Mouse (Mus musculus): ENCODE results near the gene Ppox. TPM values are rescaled to one million over a fixed set of nuclear protein-coding genes. Genes with fewer than 3 reads are reported as not detected.
A peak's percentile ranks its signal among the peaks of the same experiment; 100 is the strongest.

The Ppox gene
- polyA plus RNA-seq, 1 experiment from 2014 or later, result 51.8 TPM

DNA sequence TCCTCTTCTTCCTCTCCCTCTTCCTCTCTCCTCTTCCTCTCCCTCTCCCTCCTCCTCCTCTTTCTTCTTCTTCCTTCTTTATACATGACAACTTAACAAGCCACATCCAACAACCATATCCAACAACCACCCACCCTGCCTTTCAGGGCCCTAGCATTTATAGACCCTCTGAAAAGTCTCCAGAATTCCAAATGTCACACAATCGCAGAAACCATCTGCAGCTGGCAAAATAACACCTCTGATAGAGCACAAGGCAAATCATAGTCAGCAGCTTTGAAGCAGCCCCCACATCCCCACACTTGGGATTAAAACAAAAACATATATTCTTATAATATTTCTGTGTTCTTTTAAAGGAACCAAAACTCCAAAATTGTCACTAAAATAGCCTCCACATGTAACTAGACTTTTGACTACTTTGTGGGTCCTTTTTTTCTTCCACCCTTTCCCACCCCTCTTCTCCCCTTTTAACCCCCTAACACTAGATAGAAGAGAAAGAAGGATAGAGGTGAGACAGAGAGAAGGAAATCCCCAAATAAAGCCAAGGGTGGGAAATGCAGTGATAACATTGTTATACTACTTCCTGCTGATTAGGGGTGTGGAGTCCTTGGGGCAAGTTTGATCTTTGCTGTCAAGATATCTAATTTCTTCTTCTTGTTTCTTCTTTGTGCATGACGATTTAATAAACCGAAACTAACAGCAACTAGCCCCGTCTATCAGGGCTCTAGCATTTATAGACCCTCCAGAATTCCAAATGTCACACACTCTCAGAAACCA is 14.8 kb downstream of the Ppox start:
- H3K27me3 ChIP-seq (ENCODE audit: control insufficient read depth, insufficient read depth, low read length), result no peaks in the 10 kb centered on the region
- DNase-seq (ENCODE audit: low spot score) (no peak), ATAC-seq (ENCODE audit: low FRiP score) (no peak)
- WGBS, result 78% methylated on average over 4 of the region's 4 CpGs
- no peaks in the 10 kb centered on the region for H3K36me3 ChIP-seq (ENCODE audit: control insufficient read depth, insufficient read depth, low read length)
- H3K4me1 ChIP-seq (replicated peaks; ENCODE audit: control insufficient read depth, insufficient read depth, low read length), result no peaks in the 10 kb centered on the region; the same call in 1 of the 2 replicates
- no peak overlapping the region for H3K9ac ChIP-seq (ENCODE audit: low read depth, low read length)
- H3K4me2 ChIP-seq (replicated peaks; ENCODE audit: low read depth, low read length), result no peak overlapping the region
- no peak overlapping the region for H3K4me3 ChIP-seq (ENCODE audit: low read depth, low read length)
- no peaks in the 10 kb centered on the region for H3K9me3 ChIP-seq (ENCODE audit: control insufficient read depth, low read length)
- no peak overlapping the region for H3K27ac ChIP-seq (ENCODE audit: low read depth, low read length)

- Histone ChIP-seq H3K9me3 (ENCODE audit: control insufficient read depth, low read length) (no peaks in the 10 kb centered on the region), H3K9ac (ENCODE audit: low read depth, low read length) (no peak overlapping the region), H3K4me3 (ENCODE audit: low read depth, low read length) (no peak overlapping the region), H3K27me3 (ENCODE audit: control insufficient read depth, insufficient read depth, low read length) (no peaks in the 10 kb centered on the region), H3K36me3 (ENCODE audit: control insufficient read depth, insufficient read depth, low read length) (no peaks in the 10 kb centered on the region), H3K4me2 (replicated peaks; ENCODE audit: low read depth, low read length) (no peak overlapping the region), H3K4me1 (replicated peaks; ENCODE audit: control insufficient read depth, insufficient read depth, low read length) (no peaks in the 10 kb centered on the region), H3K27ac (ENCODE audit: low read depth, low read length) (no peak overlapping the region)
- ATAC-seq (ENCODE audit: low FRiP score) (no peak), DNase-seq (ENCODE audit: low spot score) (no peak)
- WGBS, result 81% methylated on average over 3 of the region's 3 CpGs
Measured at GRCm38 (mm10) chr1:171263666-171264461, 17.1 kb downstream of the Ppox start.

- DNase-seq (ENCODE audit: low spot score) (peak; percentile 29), ATAC-seq (ENCODE audit: low FRiP score) (peak; percentile 84)
- H3K36me3 ChIP-seq (ENCODE audit: control insufficient read depth, insufficient read depth, low read length), result no peaks in the 10 kb centered on the region
- no peaks in the 10 kb centered on the region for H3K4me1 ChIP-seq (replicated peaks; ENCODE audit: control insufficient read depth, insufficient read depth, low read length)
- H3K9me3 ChIP-seq (ENCODE audit: control insufficient read depth, low read length), result no peaks in the 10 kb centered on the region
- peak overlapping the region; percentile 18; the same call in 1 of the 2 replicates for H3K4me2 ChIP-seq (replicated peaks; ENCODE audit: low read depth, low read length)
- WGBS, result 6% methylated on average over 2 of the region's 2 CpGs
- H3K27ac ChIP-seq (ENCODE audit: low read depth, low read length), result no peak overlapping the region
- no peak overlapping the region for H3K4me3 ChIP-seq (ENCODE audit: low read depth, low read length)
- H3K9ac ChIP-seq (ENCODE audit: low read depth, low read length), result no peak overlapping the region
- H3K27me3 ChIP-seq (ENCODE audit: control insufficient read depth, insufficient read depth, low read length), result no peaks in the 10 kb centered on the region
Measured at GRCm38 (mm10) chr1:171263185-171263611, 17.8 kb downstream of the Ppox start.

DNA sequence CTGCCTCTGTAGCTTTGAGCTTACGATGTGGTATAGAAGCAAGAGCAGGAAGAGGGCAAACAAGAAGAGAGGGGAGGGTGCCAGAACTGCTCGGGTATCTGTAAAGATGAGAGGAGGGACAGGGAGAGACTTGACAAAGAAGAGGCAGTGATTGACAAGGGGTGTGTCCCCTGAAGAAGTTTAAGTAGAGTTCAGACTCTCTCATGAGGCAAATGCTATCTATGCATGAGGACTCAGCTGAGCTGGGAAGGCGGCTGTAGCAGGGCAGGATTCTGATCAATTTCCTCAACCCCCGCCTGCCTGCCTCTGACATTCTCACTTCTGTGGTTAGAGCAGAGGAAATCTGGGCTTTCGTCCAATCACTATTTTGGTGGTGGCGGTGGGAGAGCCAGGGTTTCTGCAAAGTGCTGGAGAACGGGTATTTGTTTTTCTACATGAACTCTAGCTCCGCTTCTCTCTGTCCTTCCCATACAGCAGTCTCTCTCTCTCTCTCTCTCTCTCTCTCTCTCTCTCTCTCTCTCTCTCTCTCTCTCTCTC is 18.3 kb downstream of the Ppox start:
- no peak overlapping the region for H3K4me3 ChIP-seq (ENCODE audit: low read depth, low read length)
- no peaks in the 10 kb centered on the region for H3K36me3 ChIP-seq (ENCODE audit: control insufficient read depth, insufficient read depth, low read length)
- DNase-seq (ENCODE audit: low spot score) (peak; percentile 30), ATAC-seq (ENCODE audit: low FRiP score) (peak; percentile 46)
- no peaks in the 10 kb centered on the region for H3K9me3 ChIP-seq (ENCODE audit: control insufficient read depth, low read length)
- H3K4me1 ChIP-seq (replicated peaks; ENCODE audit: control insufficient read depth, insufficient read depth, low read length), result no peaks in the 10 kb centered on the region
- H3K4me2 ChIP-seq (replicated peaks; ENCODE audit: low read depth, low read length), result peak overlapping the region; percentile 18; the same call in 1 of the 2 replicates
- 0 out of 2 replicates have a peak overlapping the region, but pooled peaks have one; percentile 31 for H3K9ac ChIP-seq (ENCODE audit: low read depth, low read length)
- no peak overlapping the region for H3K27ac ChIP-seq (ENCODE audit: low read depth, low read length)
- H3K27me3 ChIP-seq (ENCODE audit: control insufficient read depth, insufficient read depth, low read length), result no peaks in the 10 kb centered on the region
- 10% methylated on average over 8 of the region's 8 CpGs for WGBS

DNA sequence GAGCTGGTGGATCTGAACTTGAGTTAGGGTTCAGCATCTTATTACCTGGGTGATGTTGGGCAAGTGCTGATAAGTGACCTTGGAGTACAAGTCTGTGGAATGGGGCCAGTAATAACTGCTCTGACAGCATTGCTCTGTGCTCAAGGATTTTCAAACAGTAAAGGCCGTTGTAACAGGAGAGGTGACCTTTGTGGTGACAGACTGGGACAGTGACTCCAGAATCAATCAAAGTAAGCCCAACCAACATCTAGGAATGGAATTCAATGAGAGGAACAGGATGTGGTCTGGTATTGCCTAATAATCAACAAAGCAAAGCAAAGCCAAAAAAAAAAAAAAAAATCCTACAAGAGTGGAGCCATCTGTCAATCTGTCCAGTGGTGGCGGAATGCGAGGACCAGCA is 20.7 kb downstream of the Ppox start:
- Histone ChIP-seq H3K27me3 (ENCODE audit: control insufficient read depth, insufficient read depth, low read length) (no peaks in the 10 kb centered on the region), H3K9me3 (ENCODE audit: control insufficient read depth, low read length) (no peaks in the 10 kb centered on the region), H3K27ac (ENCODE audit: low read depth, low read length) (no peak overlapping the region), H3K36me3 (ENCODE audit: control insufficient read depth, insufficient read depth, low read length) (no peaks in the 10 kb centered on the region), H3K4me1 (replicated peaks; ENCODE audit: control insufficient read depth, insufficient read depth, low read length) (no peaks in the 10 kb centered on the region), H3K9ac (ENCODE audit: low read depth, low read length) (no peak overlapping the region), H3K4me2 (replicated peaks; ENCODE audit: low read depth, low read length) (no peak overlapping the region), H3K4me3 (ENCODE audit: low read depth, low read length) (no peak overlapping the region)
- ATAC-seq (ENCODE audit: low FRiP score) (no peak), DNase-seq (ENCODE audit: low spot score) (no peak)
- 73% methylated on average over 3 of the region's 3 CpGs for WGBS

- WGBS, result 77% methylated on average over 17 of the region's 17 CpGs
- H3K9me3 ChIP-seq (ENCODE audit: control insufficient read depth, low read length), result no peaks in the 10 kb centered on the region
- H3K36me3 ChIP-seq (ENCODE audit: control insufficient read depth, insufficient read depth, low read length), result no peaks in the 10 kb centered on the region
- DNase-seq (ENCODE audit: low spot score), result no peak
- no peak overlapping the region for H3K9ac ChIP-seq (ENCODE audit: low read depth, low read length)
- no peak for ATAC-seq (ENCODE audit: low FRiP score)
- H3K4me1 ChIP-seq (replicated peaks; ENCODE audit: control insufficient read depth, insufficient read depth, low read length), result no peaks in the 10 kb centered on the region
- H3K4me2 ChIP-seq (replicated peaks; ENCODE audit: low read depth, low read length), result no peak overlapping the region
- H3K27ac ChIP-seq (ENCODE audit: low read depth, low read length), result no peak overlapping the region
- H3K27me3 ChIP-seq (ENCODE audit: control insufficient read depth, insufficient read depth, low read length), result no peaks in the 10 kb centered on the region
- no peak overlapping the region for H3K4me3 ChIP-seq (ENCODE audit: low read depth, low read length)
Measured at GRCm38 (mm10) chr1:171258921-171259320, 22.1 kb downstream of the Ppox start.

- H3K9ac ChIP-seq (ENCODE audit: low read depth, low read length), result no peak overlapping the region
- ATAC-seq (ENCODE audit: low FRiP score) (no peak), DNase-seq (ENCODE audit: low spot score) (no peak)
- no peak overlapping the region for H3K27ac ChIP-seq (ENCODE audit: low read depth, low read length)
- 85% methylated on average over 9 of the region's 9 CpGs for WGBS
- H3K9me3 ChIP-seq (ENCODE audit: control insufficient read depth, low read length), result no peaks in the 10 kb centered on the region
- no peaks in the 10 kb centered on the region for H3K27me3 ChIP-seq (ENCODE audit: control insufficient read depth, insufficient read depth, low read length)
- H3K4me2 ChIP-seq (replicated peaks; ENCODE audit: low read depth, low read length), result no peak overlapping the region
- no peaks in the 10 kb centered on the region for H3K4me1 ChIP-seq (replicated peaks; ENCODE audit: control insufficient read depth, insufficient read depth, low read length)
- no peak overlapping the region for H3K4me3 ChIP-seq (ENCODE audit: low read depth, low read length)
- H3K36me3 ChIP-seq (ENCODE audit: control insufficient read depth, insufficient read depth, low read length), result no peaks in the 10 kb centered on the region
Measured at GRCm38 (mm10) chr1:171257781-171258180, 23.2 kb downstream of the Ppox start.

GRCm38 (mm10) chr1:171256937-171257548 is 23.9 kb downstream of the Ppox start:
- Histone ChIP-seq H3K9ac (ENCODE audit: low read depth, low read length) (no peak overlapping the region), H3K4me3 (ENCODE audit: low read depth, low read length) (no peak overlapping the region), H3K4me2 (replicated peaks; ENCODE audit: low read depth, low read length) (no peak overlapping the region), H3K27ac (ENCODE audit: low read depth, low read length) (no peak overlapping the region), H3K36me3 (ENCODE audit: control insufficient read depth, insufficient read depth, low read length) (no peaks in the 10 kb centered on the region), H3K4me1 (replicated peaks; ENCODE audit: control insufficient read depth, insufficient read depth, low read length) (no peaks in the 10 kb centered on the region; the same call in 1 of the 2 replicates), H3K9me3 (ENCODE audit: control insufficient read depth, low read length) (no peaks in the 10 kb centered on the region), H3K27me3 (ENCODE audit: control insufficient read depth, insufficient read depth, low read length) (no peaks in the 10 kb centered on the region)
- 71% methylated on average over 15 of the region's 15 CpGs for WGBS
- DNase-seq (ENCODE audit: low spot score) (peak; percentile 86), ATAC-seq (ENCODE audit: low FRiP score) (no peak)
